Mouse (Mus musculus) liver, embryonic 15.5 days (tissue): Measurements from ENCODE around the gene Gm20517. TPM values are rescaled to one million over a fixed set of nuclear protein-coding genes. Genes with fewer than 3 reads are reported as not detected.
A peak's percentile ranks its signal among the peaks of the same experiment; 100 is the strongest.

Experiments used
- ATAC-seq: fragments of 200-750 bp; cut with Nextera tagmentation; 2 replicates; pipeline ENCODE4 v1.8.0; 2017; ENCODE audit warnings: moderate number of reproducible peaks, mild to moderate bottlenecking, moderate library complexity; ENCODE audit not compliant: insufficient read depth
- H3K27ac ChIP-seq: fragments of 300-500 bp; sonication (generic); replicated peaks from 2 replicates; pipeline ENCODE4 v1.5.1; 2015; ENCODE audit warnings: mild to moderate bottlenecking, inconsistent platforms
- H3K27me3 ChIP-seq: fragments of 300-500 bp; sonication (generic); 2 replicates; pipeline ENCODE4 v1.6.1; 2015; ENCODE audit warnings: mild to moderate bottlenecking, inconsistent platforms
- H3K36me3 ChIP-seq: fragments of 300-500 bp; sonication (generic); replicated peaks from 2 replicates; pipeline ENCODE4 v1.6.1; 2015; ENCODE audit warnings: moderate library complexity, mild to moderate bottlenecking, inconsistent platforms
- H3K4me1 ChIP-seq: fragments of 300-500 bp; sonication (generic); replicated peaks from 2 replicates; pipeline ENCODE4 v1.6.1; 2015; ENCODE audit warnings: inconsistent platforms
- H3K4me2 ChIP-seq: fragments of 300-500 bp; sonication (generic); 2 replicates; pipeline ENCODE4 v1.6.1; 2015; ENCODE audit warnings: moderate library complexity, mild to moderate bottlenecking, inconsistent platforms
- H3K4me3 ChIP-seq: fragments of 300-500 bp; sonication (generic); replicated peaks from 2 replicates; pipeline ENCODE4 v1.5.1; 2015; ENCODE audit warnings: mild to moderate bottlenecking, inconsistent platforms
- H3K9ac ChIP-seq: fragments of 300-500 bp; sonication (generic); 2 replicates; pipeline ENCODE4 v1.6.1; 2015; ENCODE audit warnings: moderate library complexity, mild to moderate bottlenecking, inconsistent platforms
- H3K9me3 ChIP-seq: fragments of 300-500 bp; sonication (generic); replicated peaks from 2 replicates; pipeline ENCODE4 v1.6.1; 2016; ENCODE audit warnings: inconsistent platforms
- WGBS: fragments of 180-500 bp; shearing (Covaris S2); methylation state at CpG from one replicate; pipeline ENCODE4 v1.1.7; 2015; ENCODE audit warnings: mixed read lengths; ENCODE audit not compliant: insufficient replicate concordance; 5-methylcytosine and 5-hydroxymethylcytosine counted together
- polyA plus RNA-seq: library from polyadenylated mRNA; unstranded; fragments of >200 nt; fragmentation: Nextera tagmentation; extraction: Ambion mirVana; gene quantifications from 2 replicates; pipeline ENCODE4 v1.2.1, GENCODE M21; 2015

Gene Gm20517
- polyA plus RNA-seq: 2.1 and 2.4 TPM in 2 replicates

DNA sequence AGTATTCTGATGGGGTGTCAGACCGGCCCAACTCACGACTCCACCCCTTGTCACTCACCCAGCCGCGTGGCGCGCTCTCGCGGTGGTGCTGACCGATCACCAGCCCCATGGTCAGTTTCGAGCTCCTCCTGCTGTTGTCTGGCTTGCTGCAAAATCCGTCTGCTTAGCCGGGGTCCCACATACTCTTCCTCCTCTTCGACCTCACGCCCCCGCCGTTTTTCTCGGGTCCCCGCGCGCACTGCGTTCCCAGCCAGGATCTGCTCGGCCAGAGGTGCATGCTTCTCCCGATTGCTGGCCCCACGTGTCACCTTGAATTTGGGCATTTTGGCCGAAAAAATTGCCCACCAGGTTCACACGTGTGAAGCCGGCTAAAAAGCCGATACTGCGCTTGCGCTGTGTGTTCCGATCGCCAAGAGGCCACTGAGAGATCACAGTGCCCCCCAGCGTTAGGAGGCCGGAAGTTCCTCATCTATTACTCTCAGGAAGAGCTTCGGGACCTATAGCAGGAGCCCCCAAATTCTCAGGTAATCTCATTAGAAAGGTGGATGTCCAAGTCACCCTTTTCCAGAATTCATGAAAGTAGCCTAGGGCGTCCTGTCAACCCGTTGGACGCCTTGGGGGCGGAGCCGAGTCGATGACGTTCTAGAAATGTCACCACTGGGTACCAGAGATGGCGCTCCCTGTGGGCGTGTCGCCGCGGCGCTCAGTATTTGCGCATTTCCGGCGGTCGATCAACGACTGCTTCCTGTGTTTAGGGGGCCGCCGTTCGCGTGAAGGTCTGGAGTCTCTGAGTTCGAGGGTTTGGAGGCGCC, at the start of gene Gm20517, which contains the start of the genes Bysl and Med20:
Gene Gm20517, plus strand, starts transcription at position 741 of the 812 bp plus-strand sequence.
Gene Bysl, minus strand, starts transcription at position 644 of the 812 bp plus-strand sequence.
Gene Med20, plus strand, starts transcription at position 734 of the 812 bp plus-strand sequence.
- Histone ChIP-seq H3K4me3 (peak within 1 kb of the TSS; percentile 92), H3K4me2 (peak within 1 kb of the TSS; percentile 90), H3K9ac (peak within 1 kb of the TSS; percentile 78), H3K27me3 (no peaks in the 10 kb centered on the region), H3K9me3 (no peaks in the 10 kb centered on the region), H3K36me3 (peaks cover 61% of the 10 kb centered on the region), H3K27ac (peak within 1 kb of the TSS; percentile 90), H3K4me1 (peaks cover 76% of the 10 kb centered on the region)
- WGBS: under 1% methylated on average over 59 of the region's 59 CpGs
- peak; percentile 89 for ATAC-seq

DNA sequence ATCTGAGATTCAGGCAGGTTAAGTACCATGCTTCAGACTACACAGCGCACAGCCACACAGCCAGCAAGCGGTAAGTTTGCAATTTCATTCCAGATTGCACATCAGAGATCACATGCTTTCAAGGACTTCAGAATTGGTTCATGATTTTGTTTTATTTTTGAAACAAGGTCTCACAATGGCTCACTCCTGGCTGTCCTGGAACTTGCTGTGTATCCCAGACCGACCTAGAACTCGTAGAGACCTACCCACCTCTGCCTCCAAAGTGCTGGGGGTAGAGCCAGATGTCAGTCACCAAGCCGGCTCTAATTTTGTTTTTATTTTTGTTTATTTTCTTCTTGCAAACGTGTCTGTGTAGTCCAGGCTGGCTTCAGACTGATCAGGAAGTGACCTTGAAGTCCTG, 48.5 kb upstream of the Gm20517 start:
- H3K4me1 ChIP-seq: peaks cover 50% of the 10 kb centered on the region
- WGBS: 71% methylated on average over 6 of the region's 6 CpGs
- no peaks in the 10 kb centered on the region for H3K9me3 ChIP-seq
- no peak overlapping the region for H3K4me3 ChIP-seq
- H3K9ac ChIP-seq: no peak overlapping the region
- H3K27ac ChIP-seq: no peak overlapping the region
- H3K4me2 ChIP-seq: no peak overlapping the region
- ATAC-seq: no peak
- H3K27me3 ChIP-seq: no peaks in the 10 kb centered on the region
- H3K36me3 ChIP-seq: no peaks in the 10 kb centered on the region

DNA sequence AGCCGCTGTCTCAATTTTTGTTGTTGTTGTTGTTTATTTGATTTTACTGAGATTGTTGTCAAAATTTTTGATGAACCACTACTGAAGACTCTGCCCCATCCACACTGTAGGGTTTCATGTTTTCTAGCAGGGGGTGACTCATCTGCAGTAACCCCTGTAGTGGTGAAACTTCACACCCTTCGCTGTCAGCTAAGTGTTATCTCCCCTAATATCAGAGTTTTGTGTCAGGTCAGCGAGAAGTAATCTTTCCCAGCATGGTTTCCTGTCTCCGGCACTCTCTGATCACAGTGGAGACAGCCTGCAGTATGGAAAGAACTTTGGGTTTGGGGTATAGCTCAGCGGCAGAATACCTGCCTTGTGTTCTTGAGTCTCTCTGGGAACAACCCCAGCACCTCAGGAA, 46.8 kb upstream of the Gm20517 start:
- no peaks in the 10 kb centered on the region for H3K9me3 ChIP-seq
- 28% methylated on average over 5 of the region's 5 CpGs for WGBS
- peak overlapping the region; percentile 10; the same call in 1 of the 2 replicates for H3K4me2 ChIP-seq
- no peak for ATAC-seq
- no peak overlapping the region for H3K4me3 ChIP-seq
- H3K27me3 ChIP-seq: no peaks in the 10 kb centered on the region
- H3K9ac ChIP-seq: no peak overlapping the region
- H3K36me3 ChIP-seq: no peaks in the 10 kb centered on the region
- peaks cover 65% of the 10 kb centered on the region for H3K4me1 ChIP-seq
- H3K27ac ChIP-seq: peak overlapping the region; percentile 45

- ATAC-seq: no peak
- no peaks in the 10 kb centered on the region for H3K27me3 ChIP-seq
- 0 out of 2 replicates have a peak overlapping the region, but pooled peaks have one; percentile 29 for H3K27ac ChIP-seq
- H3K4me2 ChIP-seq: no peak overlapping the region
- H3K4me1 ChIP-seq: peaks cover 64% of the 10 kb centered on the region
- H3K4me3 ChIP-seq: no peak overlapping the region
- no peaks in the 10 kb centered on the region for H3K36me3 ChIP-seq
- no peaks in the 10 kb centered on the region for H3K9me3 ChIP-seq
- WGBS: 46% methylated on average over 2 of the region's 2 CpGs
- H3K9ac ChIP-seq: no peak overlapping the region
These were observed 45.3 kb upstream of the Gm20517 start for GRCm38 (mm10) chr17:47566133-47566532.

DNA sequence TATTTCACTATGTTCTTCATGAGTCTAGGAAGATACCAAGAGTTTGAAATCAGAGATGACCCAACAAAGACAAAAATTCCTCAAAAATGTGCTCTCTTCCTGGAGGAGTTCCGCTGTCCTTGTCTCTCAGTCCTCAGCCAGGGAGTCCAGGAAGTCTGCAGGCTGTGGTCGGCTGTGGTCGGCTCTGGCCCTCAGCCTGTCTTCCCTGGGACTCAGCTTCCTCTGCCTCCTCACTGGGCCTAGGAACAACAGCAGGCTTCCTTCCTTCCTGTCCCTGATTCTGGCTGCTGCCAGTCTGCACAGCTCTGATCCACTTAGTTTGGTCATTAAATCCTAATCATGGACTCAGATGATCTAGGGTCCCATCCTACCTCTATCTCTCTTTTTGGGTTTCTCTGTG, 44.1 kb upstream of the Gm20517 start:
- H3K36me3 ChIP-seq: no peaks in the 10 kb centered on the region
- no peak overlapping the region; the same call in 1 of the 2 replicates for H3K9ac ChIP-seq
- no peaks in the 10 kb centered on the region for H3K9me3 ChIP-seq
- WGBS: 33% methylated on average over 3 of the region's 3 CpGs
- H3K27ac ChIP-seq: peak overlapping the region; percentile 91
- H3K4me2 ChIP-seq: no peak overlapping the region
- no peak overlapping the region for H3K4me3 ChIP-seq
- ATAC-seq: 0 out of 2 replicates have a peak, but pooled peaks have one; percentile 8
- no peaks in the 10 kb centered on the region for H3K27me3 ChIP-seq
- peaks cover 75% of the 10 kb centered on the region for H3K4me1 ChIP-seq

DNA sequence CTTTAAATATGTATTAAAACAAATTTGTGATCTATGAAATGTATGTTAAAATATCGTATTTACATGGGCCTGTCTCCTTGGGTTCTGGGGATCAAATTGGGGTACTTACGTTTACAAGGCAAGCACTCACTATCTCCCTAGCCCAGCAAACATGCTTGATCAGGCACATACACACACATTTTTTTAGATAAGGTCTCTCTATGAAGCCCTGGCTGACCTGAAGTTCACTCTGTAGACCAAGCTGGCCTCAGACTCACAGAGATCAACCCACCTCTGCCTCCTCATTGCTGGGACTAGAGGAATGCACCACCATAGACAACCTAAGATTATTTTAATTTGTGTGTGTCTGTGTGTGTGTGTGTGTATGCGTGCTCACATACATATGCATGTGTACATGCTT, 43.0 kb upstream of the Gm20517 start:
- peak overlapping the region; percentile 91 for H3K27ac ChIP-seq
- peak; percentile 95 for ATAC-seq
- peak overlapping the region; percentile 50 for H3K4me2 ChIP-seq
- no peak overlapping the region for H3K4me3 ChIP-seq
- peak overlapping the region; percentile 37 for H3K9ac ChIP-seq
- H3K4me1 ChIP-seq: peaks cover 76% of the 10 kb centered on the region
- H3K9me3 ChIP-seq: no peaks in the 10 kb centered on the region
- H3K27me3 ChIP-seq: no peaks in the 10 kb centered on the region
- WGBS: 35% methylated on average over 3 of the region's 3 CpGs
- no peaks in the 10 kb centered on the region for H3K36me3 ChIP-seq

GRCm38 (mm10) chr17:47568951-47569527, 42.4 kb upstream of the Gm20517 start:
- Histone ChIP-seq H3K4me2 (peak overlapping the region; percentile 50), H3K27ac (peak overlapping the region; percentile 91), H3K9ac (peak overlapping the region; percentile 37), H3K36me3 (no peaks in the 10 kb centered on the region), H3K4me3 (no peak overlapping the region), H3K27me3 (no peaks in the 10 kb centered on the region), H3K9me3 (no peaks in the 10 kb centered on the region), H3K4me1 (peaks cover 72% of the 10 kb centered on the region)
- WGBS: 81% methylated on average over 10 of the region's 10 CpGs
- peak; percentile 18 for ATAC-seq

- Histone ChIP-seq H3K9ac (no peak overlapping the region), H3K36me3 (no peaks in the 10 kb centered on the region), H3K4me2 (no peak overlapping the region), H3K27ac (no peak overlapping the region), H3K4me3 (no peak overlapping the region), H3K4me1 (peaks cover 54% of the 10 kb centered on the region), H3K9me3 (no peaks in the 10 kb centered on the region), H3K27me3 (no peaks in the 10 kb centered on the region)
- ATAC-seq: no peak
- WGBS: 65% methylated on average over 7 of the region's 7 CpGs
These were observed 39.8 kb upstream of the Gm20517 start for GRCm38 (mm10) chr17:47571621-47572020.

GRCm38 (mm10) chr17:47572436-47572835, 39.0 kb upstream of the Gm20517 start:
- Histone ChIP-seq H3K36me3 (no peaks in the 10 kb centered on the region), H3K9me3 (no peaks in the 10 kb centered on the region), H3K27me3 (no peaks in the 10 kb centered on the region), H3K4me3 (no peak overlapping the region), H3K4me1 (peaks cover 47% of the 10 kb centered on the region), H3K9ac (no peak overlapping the region), H3K4me2 (no peak overlapping the region), H3K27ac (no peak overlapping the region)
- ATAC-seq: no peak

- 72% methylated on average over 8 of the region's 8 CpGs for WGBS
- no peak for ATAC-seq
- H3K9ac ChIP-seq: no peak overlapping the region
- H3K36me3 ChIP-seq: no peaks in the 10 kb centered on the region
- H3K27ac ChIP-seq: no peak overlapping the region
- H3K9me3 ChIP-seq: no peaks in the 10 kb centered on the region
- no peaks in the 10 kb centered on the region for H3K27me3 ChIP-seq
- no peak overlapping the region for H3K4me2 ChIP-seq
- H3K4me3 ChIP-seq: no peak overlapping the region
- H3K4me1 ChIP-seq: peaks cover 48% of the 10 kb centered on the region
These were observed 37.4 kb upstream of the Gm20517 start for GRCm38 (mm10) chr17:47574028-47574427.

GRCm38 (mm10) chr17:47574830-47575229, 36.6 kb upstream of the Gm20517 start:
- Histone ChIP-seq H3K4me2 (no peak overlapping the region), H3K4me1 (peaks cover 44% of the 10 kb centered on the region), H3K9ac (no peak overlapping the region), H3K27me3 (no peaks in the 10 kb centered on the region), H3K9me3 (no peaks in the 10 kb centered on the region), H3K4me3 (no peak overlapping the region), H3K27ac (no peak overlapping the region), H3K36me3 (no peaks in the 10 kb centered on the region)
- WGBS: 64% methylated on average over 11 of the region's 11 CpGs
- ATAC-seq: no peak
